Mouse (Mus musculus): ENCODE measurements around the gene Uvrag.

Uvrag gene

GRCm38 (mm10) chr7:99140984-99141918, at the start of gene Uvrag:
Gene Uvrag (minus strand): TSS chr7:99141141.
- DNase-seq, result peak; percentile 99 to 100

- no peak for DNase-seq
These were observed 48.9 kb upstream of the Uvrag start for GRCm38 (mm10) chr7:99189885-99190284.

DNA sequence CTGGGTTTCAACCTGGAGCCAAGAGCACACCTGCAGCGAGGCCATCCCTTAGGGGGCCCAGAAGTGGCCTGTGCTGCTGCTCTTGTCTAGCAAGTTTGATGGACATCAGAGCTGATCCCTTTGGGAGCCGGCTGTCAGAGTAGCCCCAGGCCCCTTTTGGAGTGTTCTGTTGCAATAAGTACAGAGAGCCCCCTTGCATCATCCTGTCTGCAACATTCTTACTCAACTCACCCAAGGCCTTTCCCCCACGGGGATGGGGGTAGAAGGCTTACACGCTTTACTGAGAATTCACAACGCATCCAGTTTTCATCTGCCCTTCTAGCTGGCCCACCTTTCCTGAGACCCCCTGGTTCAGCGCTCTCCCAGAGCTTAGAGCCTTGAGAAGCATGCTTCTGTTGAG, 47.7 kb upstream of the Uvrag start:
- no peak for DNase-seq

- DNase-seq, result no peak
These were observed 46.5 kb upstream of the Uvrag start for GRCm38 (mm10) chr7:99187451-99187850.

GRCm38 (mm10) chr7:99185405-99185804, 44.5 kb upstream of the Uvrag start:
- no peak for DNase-seq

DNA sequence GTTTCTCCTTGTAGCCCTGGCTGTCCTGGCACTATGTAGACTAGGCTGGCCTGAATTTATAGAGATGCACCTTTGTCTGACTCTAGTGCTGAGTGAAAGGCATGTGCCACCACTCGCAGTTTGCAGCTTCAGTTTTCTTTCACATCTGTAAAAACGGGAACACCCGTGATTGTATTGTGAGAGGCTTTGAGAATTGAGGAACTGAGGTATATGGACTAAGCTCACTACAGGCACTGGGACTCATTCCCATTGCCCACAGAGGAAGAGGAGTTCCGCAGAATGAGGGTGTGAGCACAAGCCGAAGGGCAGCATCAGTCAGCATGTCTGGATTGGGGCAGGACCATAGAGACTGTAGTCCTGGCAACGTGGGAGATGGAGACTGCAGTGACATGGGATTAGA, 42.8 kb upstream of the Uvrag start:
- no peak for DNase-seq

- peak; percentile 96 to 97 for DNase-seq
These were observed 41.7 kb upstream of the Uvrag start, which contains the start of gene Dgat2 for GRCm38 (mm10) chr7:99182432-99183172. Gene Dgat2 (minus strand): TSS chr7:99182719.

GRCm38 (mm10) chr7:99181619-99182431, 40.9 kb upstream of the Uvrag start:
- peak in 1 of 2 experiments; percentile 27 for DNase-seq

DNA sequence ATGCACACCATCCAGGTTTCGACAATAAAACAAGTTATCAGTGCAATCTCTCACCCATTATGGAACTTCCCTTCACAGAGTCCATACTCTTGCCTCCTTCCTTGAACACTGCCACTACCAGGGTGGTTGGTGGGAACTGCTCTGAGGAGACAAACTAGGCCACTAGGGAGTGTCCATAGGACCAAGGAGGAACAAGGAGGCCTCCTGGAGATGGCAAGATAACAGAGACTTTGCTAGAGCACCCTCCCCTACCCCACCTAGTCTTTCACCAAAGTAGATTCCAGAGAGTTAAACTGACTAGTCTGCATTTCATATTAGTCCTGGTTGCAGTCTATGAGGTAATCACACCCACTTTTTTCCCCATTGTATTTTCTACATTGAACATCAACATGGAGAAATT, 39.2 kb upstream of the Uvrag start:
- no peak for DNase-seq

- peak in 1 of 2 experiments; percentile 31 for DNase-seq
These were observed 38.3 kb upstream of the Uvrag start for GRCm38 (mm10) chr7:99179271-99179670.

DNA sequence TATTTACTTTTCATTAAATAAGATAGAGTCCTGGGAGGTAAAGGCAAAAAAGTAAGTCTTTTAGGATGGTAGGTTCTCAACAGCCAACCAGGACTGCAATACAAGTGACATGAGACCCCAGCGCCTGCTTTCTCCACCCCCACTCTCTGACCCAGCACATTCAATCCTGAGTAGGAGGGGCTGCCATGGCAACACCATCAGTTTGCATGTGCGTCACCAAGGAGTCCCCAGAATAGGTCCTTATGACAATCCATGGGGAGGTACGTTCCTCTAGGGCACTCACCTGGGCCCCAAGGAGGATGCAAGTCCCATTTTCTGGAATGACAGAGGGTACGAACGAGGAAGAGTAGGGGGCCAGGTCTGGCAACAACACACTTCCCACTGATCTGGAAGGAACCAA, 36.4 kb upstream of the Uvrag start:
- no peak for DNase-seq

DNA sequence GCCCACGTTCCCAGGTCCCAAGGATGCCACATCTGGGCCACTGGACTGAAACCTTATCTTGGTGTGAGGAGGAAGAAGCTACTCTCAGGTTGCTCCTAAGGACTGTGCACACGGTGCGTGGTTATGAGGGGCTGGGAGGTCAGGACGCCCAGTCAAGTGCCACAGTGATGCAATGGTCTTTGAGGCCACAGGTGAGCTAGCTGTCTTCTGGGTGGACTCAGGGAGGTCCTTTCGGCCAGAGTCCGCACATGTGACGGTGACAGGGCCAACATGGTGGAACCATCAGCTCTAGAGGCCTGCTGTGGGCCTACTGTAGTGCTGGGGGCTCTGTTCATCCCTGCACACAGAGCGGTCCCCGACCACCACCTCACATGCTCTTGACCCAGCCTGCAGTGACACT, 34.7 kb upstream of the Uvrag start:
- DNase-seq, result no peak

- no peak for DNase-seq
These were observed 34.2 kb upstream of the Uvrag start for GRCm38 (mm10) chr7:99175118-99175517.

DNA sequence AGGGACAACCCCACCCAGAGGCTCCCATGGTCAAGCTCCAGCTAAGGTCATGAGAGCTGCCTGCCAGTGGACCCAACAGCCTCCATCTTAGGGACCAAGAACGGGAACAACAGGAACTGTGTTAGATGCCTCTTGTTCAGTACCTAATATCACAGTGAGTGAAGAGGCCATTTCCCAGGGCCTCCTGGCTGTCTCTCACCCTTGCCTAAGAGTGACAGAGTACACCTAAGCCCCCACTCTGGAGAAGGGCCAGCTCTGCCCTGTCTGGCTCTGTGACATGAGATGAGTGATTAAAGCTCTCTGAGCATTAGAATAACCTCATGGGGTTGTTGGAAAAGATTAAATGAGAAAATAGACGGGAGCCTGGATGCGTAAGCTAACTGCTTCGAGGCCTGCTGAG, 33.1 kb upstream of the Uvrag start:
- peak in 1 of 2 experiments; percentile 57 for DNase-seq

GRCm38 (mm10) chr7:99172898-99173297, 32.0 kb upstream of the Uvrag start:
- no peak for DNase-seq

GRCm38 (mm10) chr7:99171730-99172463, 31.0 kb upstream of the Uvrag start:
- DNase-seq, result no peak

GRCm38 (mm10) chr7:99170519-99170918, 29.6 kb upstream of the Uvrag start:
- no peak for DNase-seq

DNA sequence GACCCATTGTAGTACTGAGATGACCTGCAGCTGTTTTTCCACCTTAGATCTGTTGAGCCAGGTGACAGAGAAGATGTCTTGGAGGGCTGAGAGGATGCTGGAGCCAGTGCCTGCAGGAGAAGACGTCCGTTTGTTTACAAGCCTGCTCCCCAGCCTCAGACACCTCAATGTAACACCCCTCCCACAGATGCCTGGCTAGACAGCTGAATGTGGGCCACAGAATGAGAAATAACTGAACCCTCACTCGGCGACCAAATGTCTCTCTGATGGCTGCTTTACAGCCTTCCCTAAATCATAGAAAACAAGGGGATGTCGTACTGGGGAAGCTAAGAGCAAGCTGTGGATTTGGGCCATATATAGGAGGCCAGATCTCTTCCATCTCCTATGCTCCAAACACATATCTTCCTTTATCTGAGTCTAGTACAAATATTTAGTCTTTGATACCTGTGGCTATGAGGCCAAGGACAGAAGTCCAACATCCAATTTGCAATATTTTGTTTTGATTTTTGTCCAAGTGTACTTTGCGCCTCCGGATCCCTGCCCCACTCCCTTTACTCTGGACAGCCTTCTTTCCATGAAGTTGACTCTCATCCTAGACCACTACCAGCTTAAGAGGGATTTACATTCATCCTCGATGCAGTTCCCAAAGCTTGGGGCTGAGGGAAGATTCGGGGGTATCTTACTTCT, 28.9 kb upstream of the Uvrag start:
- no peak for DNase-seq

- DNase-seq, result no peak
These were observed 27.8 kb upstream of the Uvrag start for GRCm38 (mm10) chr7:99168756-99169155.

DNA sequence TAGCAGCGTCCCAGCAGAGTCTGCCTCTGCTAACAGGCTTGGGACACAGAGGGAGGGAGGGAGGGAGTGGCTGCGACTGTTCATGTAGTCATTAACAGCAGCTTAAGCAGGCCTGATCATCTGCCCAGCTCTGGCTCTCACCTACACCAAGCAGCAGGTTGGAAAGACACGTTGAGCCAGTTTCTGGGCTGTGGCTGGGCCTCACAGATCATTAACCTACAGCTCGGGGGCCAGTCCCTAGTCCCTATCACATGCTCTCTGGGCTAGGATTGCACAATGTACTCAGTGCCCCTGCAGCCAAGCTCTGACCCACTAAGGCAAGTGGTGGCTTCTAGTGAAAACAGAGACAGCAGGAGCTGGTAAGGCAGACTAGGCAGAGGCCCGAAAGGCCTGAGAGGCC, 27.0 kb upstream of the Uvrag start:
- no peak for DNase-seq

DNA sequence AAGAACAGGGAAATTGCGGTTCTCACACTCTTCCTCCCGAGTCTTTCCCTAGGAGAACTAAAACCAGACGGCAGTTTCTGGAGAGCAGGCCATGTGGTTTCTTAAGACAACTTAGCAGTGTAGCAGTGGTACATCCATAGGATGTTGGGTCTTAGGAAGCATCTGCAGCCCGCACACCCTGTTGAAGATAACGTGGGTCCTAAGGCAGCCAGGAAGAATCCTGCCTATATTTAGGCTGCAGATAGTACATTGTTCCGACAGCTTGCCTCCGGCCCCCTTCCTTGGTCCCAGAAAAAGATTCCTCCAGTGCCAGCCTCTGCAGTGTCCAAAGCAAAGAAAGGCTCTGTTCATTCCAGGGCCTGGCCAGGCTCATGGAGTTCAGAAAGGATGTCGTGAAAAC, 25.2 kb upstream of the Uvrag start:
- DNase-seq, result no peak
